Mouse (Mus musculus): ENCODE data around the gene Ufsp1.

- no peak for TF ChIP-seq CTCF (IDR thresholded peaks at IDR 0.05; ENCODE audit: low read depth)
- TF ChIP-seq EP300 (IDR thresholded peaks at IDR 0.05; ENCODE audit: low read depth): no peak
Measured at GRCm38 (mm10) chr5:137340222-137340621, 45.8 kb downstream of the Ufsp1 start.
